Mouse (Mus musculus): ENCODE data around the gene Mapk11.

DNA sequence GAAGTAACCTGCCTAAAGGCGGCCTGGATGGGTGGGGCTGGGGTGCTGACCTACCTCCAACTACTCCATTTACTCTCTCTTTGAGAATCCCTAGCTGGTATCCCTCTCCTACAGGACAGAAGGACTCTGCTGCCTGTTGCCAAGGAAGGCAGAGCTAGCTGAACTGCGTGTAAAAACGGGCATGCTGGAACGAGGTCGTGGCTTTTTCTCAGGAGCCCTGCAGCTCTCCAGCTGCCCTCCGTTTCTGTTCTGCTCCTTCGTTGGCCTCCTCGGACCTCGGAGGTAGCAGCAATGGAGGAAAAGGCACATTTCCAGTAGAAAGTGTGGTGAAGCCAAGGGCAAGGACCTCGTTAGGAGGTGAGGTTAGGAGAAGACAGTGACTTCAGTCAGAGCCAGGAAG, 19.5 kb upstream of the Mapk11 start:
- TF ChIP-seq CTCF (IDR thresholded peaks at IDR 0.05; ENCODE audit: extremely low read depth, insufficient read depth, insufficient read length, insufficient replicate concordance), result no peak
- no peak for TF ChIP-seq POLR2A (IDR thresholded peaks at IDR 0.05; ENCODE audit: low read depth, low read length)

Data from spleen, adult 2 months (tissue).